Mouse (Mus musculus) T-helper 2 cell (primary cell): ENCODE data around the gene Trpm1.

Source experiments
- in situ Hi-C: fragments of 300-600 bp; cut with MboI, MseI; formaldehyde crosslinking; loops from one replicate; pipeline ENCODE4 v1.15.1; 2025; ENCODE audit warnings: high pct_unique_total_duplicates

Gene Trpm1

GRCm38 (mm10) chr7:64286566-64286965 lies 132.9 kb downstream of the Trpm1 start:
- in situ Hi-C loops = no loop called here

- in situ Hi-C loops = no loop called here
These were observed 133.9 kb downstream of the Trpm1 start, which contains the start of gene Mtmr10 for GRCm38 (mm10) chr7:64287414-64288091. Mtmr10 (plus strand) TSS chr7:64287653.

GRCm38 (mm10) chr7:64289416-64289815 lies 135.8 kb downstream of the Trpm1 start:
- in situ Hi-C loops = no loop called here

DNA sequence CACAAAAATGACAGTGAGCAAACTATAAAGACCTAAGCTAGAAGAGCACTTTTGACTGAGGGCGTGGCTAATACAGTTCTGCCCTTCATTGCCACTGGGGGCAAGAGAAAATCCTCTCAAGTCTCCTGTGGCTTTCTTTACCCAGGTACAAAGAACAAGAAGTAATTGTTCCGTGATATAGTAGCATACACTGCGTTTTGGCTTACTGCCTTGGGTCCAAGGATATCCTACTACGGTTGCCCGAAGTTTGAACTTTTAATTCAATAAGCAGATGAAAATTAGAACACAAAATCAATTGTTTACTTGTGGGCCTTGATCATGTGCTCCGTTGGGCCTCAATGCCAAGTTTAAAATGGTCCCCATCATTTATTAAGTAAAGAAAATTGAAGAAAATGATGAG lies 136.8 kb downstream of the Trpm1 start:
- in situ Hi-C loops = no loop called here

GRCm38 (mm10) chr7:64291722-64292121 lies 138.1 kb downstream of the Trpm1 start:
- in situ Hi-C loops = no loop called here

GRCm38 (mm10) chr7:64296286-64297010 lies 142.8 kb downstream of the Trpm1 start:
- in situ Hi-C loops = no loop called here

DNA sequence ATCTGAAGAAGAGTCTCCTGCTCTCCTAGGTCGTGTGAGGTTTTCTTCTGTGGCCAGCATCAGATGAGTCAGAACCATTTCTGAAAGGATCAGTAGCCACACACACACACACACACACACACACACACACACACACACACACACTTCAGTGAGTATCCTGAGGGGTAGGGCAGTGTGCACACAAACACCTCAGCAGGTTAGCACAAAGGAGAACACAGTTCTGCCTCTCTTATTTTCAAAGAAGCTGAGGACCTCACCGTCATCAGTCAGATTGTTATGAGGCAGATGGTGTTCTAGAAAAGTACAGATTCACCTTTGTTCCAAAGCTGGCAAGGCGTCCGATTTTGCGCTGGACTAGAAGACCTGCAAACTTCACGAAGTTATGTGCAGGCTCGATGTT lies 156.6 kb downstream of the Trpm1 start:
- in situ Hi-C loops = no loop called here

DNA sequence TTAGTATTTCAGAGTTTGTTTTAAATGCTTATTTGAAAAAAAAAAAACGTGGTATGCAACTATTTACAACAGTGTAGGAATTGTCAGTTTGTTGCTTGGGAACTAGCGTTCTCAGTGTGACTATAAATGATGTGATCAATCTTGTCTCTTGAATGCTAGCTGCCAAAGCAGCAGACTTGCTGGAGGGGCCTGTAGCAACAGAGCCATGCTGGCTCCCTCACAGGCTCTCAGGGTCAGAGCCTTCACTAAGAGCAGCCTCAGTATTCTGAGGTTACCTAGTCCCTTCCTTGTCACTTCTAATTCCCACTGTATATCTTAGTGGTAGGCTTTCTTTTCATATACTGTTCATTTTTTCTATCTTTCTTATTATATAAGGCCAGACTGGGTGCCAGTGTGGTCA lies 157.1 kb downstream of the Trpm1 start:
- in situ Hi-C loops = no loop called here

DNA sequence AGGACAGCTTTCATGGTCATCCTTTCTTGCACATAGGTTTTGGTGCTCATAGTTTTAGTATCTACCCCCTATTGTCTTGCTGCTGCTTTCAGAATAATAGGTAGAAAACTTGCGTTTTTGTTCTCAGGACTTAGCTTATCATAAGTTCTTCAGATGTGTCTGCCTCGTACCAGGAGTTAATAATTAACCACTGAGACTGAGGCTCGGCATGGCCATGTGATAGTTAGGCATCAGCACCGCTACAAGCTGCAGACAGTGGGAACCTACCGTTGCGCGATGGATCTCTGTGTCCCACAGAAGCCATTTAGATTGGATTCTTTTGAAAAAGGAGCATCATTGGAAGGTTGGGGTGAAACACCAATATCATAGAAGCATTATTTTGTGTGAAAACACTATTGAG lies 159.2 kb downstream of the Trpm1 start:
- in situ Hi-C loops = no loop called here
